Mouse (Mus musculus) MEL (cell line): ENCODE measurements around the gene Zfp111.

ENCODE experiments used
- MYB ChIP-seq: IDR thresholded peaks from 2 replicates; pipeline ENCODE4 v1.6.1; 2011; ENCODE audit warnings: mild to moderate bottlenecking, low read depth, low read length, improper control_type of control experiment
- ZNF384 ChIP-seq: IDR thresholded peaks from 2 replicates; pipeline ENCODE4 v1.6.1; 2012; ENCODE audit warnings: low read depth, mild to moderate bottlenecking, inconsistent platforms, low read length, improper control_type of control experiment

DNA sequence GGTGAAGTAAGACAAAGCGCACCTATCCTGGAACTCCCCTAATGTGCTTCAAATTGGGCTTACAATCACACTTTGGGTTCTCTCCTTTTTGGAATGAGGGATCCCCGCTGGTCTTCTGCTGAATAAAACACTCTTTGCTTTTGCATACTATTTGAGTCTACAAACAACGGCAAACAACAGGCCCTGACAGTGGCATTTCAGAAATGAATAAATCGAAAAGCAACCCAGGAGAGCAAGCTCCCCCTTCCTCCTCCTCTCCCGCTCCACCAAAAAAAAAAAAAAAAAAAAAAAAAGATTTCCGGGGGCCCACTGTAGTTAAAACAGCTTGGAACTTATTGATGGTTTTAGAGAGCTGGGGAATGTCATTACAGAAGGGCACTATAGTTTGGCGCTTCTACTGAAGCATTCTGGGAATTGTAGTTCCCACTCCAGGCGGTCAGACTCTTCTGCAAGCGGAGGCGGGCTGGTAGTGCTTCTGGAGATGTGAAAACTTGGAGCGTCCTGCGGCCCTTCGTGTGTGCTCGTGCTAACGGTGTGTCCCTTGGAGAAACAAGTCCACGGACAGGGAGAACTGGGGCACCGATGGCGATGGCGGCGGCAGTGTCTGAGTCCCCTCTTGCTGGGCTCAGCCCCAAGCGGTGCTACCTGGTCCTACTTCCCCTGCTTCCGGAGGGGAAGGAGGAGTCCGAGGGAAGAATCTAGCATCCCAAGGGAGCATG is 36.5 kb downstream of the Zfp111 start, which contains the start of gene Zfp114:
- TF ChIP-seq ZNF384 (no peak), MYB (no peak)
